Mouse (Mus musculus): ENCODE measurements around the gene Pigu.

DNA sequence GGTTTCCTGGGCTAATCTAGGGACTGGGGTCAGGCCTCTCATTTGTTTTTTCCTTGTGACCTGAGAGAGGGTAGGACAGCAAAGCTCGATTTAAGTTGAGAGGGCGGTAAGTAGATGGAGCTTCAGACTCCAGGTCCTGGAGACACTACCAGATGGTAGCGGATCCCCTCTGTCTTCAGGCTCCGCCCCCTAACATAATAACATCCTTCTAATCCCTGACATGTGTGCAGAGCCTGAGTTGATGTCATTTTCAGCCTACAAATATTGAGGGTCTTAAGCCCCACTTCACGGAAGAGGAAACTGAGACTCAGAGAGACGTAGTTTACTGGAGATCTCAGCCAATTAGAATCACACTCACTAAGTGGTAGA lies 25.1 kb upstream of the Pigu start:
- TF ChIP-seq CTCF (IDR thresholded peaks at IDR 0.05; ENCODE audit: borderline replicate concordance, control insufficient read depth, extremely low read depth, insufficient read depth, low read length, poor library complexity) = no peak
- TF ChIP-seq POLR2A (IDR thresholded peaks at IDR 0.05; ENCODE audit: control insufficient read depth, extremely low read depth, insufficient read depth, low read length, poor library complexity) = no peak
